Mouse (Mus musculus): ENCODE data around the gene Cdk6.
"Not testable (repeated sequence)": the region's sequence is repeated elsewhere in the genome, so short reads cannot be mapped to it uniquely, and the experiment has no call there.

Cdk6 gene

DNA sequence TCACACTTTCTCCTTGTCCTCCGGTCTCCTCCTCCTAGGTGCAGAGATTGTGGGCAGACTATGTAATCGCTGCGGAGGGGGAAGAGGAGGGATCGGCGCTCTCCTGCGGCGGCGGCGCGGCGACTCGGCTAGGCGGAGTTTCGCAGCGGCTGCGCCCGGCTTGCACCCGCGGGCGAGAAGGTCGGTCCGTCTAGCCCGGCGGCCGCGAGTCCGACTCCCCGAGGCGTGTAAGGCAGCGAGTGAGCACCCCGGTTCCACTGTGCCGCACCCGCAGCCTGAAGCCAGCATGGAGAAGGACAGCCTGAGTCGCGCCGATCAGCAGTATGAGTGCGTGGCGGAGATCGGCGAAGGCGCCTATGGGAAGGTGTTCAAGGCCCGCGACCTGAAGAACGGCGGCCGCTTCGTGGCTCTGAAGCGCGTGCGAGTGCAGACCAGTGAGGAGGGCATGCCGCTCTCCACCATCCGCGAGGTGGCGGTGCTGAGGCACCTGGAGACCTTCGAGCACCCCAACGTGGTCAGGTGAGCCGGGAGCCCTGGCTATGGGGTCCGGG, 2.9 kb downstream of the Cdk6 start:
- DNase-seq (ENCODE audit: low spot score in 2 of 2), result peak; percentile 79 to 85

DNA sequence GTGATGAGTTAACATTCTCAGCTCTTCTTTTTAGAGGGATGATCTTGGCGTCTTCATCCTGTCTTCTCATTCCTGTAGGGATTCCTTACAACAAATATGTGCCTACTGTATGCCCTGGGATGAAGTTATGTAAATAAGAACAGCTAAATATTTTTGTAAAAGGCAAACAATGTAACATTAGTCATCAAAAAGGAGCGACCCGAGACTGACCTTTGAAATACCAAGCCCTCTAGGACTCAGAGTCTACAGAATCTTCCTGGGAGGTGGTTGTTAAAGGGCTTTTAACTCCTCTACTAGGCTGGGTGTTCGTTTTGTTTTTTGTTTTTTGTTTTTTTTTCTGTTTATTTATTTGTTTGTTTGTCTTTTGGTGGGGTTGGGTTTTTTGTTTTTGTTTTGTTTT, 4.3 kb downstream of the Cdk6 start:
- not testable (repeated sequence) for DNase-seq (ENCODE audit: low spot score in 2 of 2)

DNA sequence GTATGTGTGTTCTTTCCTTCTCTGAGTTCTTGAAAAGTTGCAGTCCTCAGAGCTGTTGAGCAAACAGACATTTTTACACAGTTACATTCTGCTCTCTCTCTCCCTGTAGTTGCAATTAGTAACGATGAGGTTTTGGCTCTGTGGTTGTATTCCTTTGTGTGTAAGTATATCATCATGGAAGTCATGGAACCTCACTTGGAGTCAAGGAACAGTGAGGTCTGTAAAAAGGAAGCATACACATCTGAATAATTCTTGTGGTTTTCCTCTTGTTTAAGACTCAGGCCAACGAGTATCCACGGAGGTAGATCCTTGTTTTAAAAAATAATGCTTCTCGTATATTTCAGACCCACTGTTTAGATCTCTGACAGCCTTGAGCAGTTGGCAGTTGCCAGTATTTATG, 8.1 kb downstream of the Cdk6 start:
- DNase-seq (ENCODE audit: low spot score in 2 of 2), result not testable (repeated sequence)

DNA sequence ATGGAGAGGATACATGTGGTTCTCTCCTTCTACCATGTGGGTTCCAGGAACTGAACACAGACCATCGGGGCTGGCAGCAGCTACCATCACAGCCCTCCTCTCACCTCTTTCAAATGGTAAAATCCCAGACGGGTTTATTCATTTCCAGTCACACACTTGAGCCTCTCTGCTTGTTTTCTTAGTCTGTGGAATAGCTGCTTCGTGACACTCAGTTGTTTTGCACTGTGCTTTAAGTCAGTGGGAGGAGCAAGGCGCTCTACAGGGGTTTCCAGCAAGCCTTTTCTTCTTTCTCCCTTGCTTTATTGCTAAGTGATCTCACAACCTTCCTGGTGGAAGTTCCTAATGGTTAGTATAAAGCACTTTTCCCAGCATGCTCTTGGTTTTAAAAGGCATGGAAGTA, 10.6 kb downstream of the Cdk6 start:
- DNase-seq (ENCODE audit: low spot score in 2 of 2), result not testable (repeated sequence)

DNA sequence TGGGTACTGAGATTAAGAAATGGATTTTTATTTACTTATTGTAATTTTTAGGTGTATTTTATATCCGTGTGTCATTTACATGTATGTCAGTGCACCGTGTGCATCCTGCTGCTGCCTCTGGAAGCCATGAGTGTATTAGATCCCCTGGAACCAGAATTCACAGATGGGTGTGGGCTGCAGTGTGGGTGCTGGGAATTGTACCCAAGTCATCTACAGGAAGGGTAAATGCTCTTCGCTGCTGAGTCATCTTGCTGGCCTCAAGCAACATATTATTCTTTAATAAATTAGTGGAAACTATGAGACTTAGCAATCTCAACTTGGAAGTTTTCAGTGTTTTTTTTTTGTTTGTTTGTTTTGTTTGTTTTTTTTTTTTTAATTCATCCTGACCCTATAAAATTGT, 11.0 kb downstream of the Cdk6 start:
- DNase-seq (ENCODE audit: low spot score in 2 of 2), result no peak

DNA sequence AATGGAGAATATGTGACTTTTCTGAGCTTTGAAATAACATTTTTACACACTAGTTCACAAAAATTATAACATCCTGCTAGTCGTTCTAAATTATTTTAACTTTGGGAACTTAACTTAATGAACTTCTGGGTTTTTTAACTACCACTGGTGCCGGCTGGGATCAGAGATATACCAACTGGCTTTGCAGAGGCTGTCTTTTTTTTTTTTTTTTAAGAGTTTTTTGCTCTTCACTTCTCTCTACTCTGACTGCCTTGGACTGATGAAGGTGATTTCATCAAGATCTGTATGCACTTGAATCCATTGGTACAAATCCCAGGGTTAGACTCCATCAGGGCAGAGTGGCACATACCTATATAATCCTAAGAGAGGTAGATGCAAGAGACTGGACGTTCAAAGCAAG, 11.5 kb downstream of the Cdk6 start:
- DNase-seq (ENCODE audit: low spot score in 2 of 2), result no peak

DNA sequence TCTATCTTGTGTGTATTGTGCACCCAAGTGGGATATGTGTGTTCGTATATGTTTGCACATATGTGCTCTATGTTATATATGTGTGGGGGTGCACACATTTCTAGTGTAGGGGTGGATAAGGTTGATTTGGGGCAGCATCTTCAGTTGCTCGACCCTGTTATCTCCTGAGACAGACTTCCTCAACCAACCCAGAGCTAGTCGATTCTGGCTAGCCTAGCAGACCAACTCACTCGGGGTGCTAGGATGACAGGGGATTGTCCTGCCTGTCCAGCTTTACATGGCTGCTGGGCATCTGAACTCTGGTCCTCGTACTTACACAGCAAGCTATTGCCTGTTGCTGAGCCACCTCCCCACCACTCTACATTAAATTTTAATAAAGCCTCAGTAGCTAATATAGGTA, 13.0 kb downstream of the Cdk6 start:
- no peak for DNase-seq (ENCODE audit: low spot score in 2 of 2)

DNA sequence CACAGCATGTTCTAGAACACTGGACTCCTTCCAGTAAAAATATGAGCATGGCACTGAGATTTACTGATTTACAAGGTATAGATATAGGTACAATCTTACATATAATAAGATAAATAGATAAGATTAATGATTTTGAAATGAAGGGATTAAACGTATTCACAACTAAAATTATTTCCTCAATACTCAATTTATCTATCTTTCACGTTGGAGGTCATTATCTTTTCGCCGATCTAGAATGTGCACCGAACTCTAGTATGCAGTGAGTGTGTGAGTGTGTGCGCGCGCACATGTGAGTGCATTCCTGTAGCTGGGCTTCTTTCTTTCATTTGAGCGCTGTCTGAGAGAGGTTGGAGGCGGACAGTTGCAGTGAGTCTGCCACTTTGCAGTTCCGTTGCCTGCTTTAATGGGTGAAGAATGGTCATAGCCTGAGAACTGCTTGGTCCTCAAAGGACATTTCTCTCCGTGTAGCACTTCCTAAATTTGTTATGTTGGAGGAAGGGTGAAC, 13.8 kb downstream of the Cdk6 start:
- no peak for DNase-seq (ENCODE audit: low spot score in 2 of 2)

DNA sequence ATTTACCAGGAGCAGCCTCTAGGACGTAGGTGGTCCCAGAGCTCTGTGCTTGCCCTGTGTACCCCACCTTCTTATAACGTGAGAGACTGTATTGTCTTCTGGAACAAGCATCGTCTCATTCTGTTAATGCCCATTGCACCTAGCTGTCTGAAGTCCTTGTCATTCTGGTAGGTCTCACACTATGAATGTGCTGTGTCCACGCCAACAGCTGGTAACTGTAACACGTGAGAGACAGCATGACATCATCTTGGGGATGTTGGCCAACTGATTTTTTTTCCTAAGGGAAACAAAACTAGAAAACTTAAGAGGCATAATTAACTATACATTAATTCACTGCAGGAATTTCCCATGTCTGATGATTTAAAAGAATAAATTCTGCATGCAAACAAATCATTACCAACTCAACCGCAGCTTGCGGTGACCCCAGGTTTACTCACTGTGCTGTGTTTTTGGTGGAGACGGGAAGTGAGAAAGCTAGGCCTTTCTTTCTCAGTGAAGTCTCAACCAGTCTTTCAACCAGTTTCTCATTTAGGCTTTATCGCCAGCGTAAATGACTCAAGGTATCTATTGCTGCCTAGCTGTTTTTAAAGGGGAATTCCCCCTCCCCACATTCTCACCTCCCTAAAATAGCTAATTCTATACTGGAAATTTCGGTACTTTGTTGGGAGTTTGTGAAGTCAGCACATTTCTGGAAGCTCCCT, 14.4 kb downstream of the Cdk6 start:
- DNase-seq (ENCODE audit: low spot score in 2 of 2), result peak; percentile 20 to 60

DNA sequence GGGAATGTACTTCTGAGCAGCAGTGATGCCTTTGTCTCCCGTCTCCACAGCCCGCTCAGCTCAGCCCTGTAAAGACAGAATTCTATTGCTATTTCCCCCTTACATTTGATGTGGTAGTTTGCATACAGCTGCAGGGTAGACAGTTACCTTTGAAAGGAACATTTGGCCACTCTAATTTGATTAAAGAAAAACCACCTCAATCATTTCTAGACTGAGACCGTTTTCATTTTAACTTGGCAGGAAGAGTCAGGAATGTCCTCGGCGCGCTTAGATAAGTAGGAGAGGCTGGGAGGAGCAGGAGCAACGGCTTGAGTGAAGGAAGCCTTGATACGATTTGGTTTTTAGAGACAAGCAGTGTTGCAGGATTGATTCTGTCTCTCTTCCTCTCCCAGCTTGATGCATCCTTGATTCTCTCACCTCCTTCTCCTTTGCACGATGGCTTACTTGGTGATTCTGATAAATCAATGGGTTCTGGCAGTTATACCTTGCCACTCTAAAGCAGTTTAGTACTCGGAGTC, 15.0 kb downstream of the Cdk6 start:
- DNase-seq (ENCODE audit: low spot score in 2 of 2), result peak in 1 of 2 experiments; percentile 12

DNA sequence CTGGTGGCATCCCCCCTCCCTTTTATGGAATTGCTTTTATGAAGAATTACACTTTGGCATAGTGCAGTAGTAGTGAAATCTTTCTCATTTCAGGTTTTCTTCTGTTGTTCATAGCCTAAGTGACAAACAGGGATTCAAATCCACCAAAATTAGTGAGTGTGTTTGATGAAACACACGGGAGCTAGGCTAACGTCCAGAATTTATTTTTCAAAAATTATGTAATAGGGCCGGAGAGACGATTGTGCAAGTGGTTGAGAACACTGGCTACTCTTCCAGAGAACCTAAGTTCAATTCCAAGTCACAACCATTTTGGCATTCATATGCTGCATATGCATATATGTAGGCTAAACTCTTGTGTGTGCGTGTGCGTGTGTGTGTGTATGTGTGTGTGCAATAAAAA, 16.2 kb downstream of the Cdk6 start:
- peak in 1 of 2 experiments; percentile 28 for DNase-seq (ENCODE audit: low spot score in 2 of 2)

DNA sequence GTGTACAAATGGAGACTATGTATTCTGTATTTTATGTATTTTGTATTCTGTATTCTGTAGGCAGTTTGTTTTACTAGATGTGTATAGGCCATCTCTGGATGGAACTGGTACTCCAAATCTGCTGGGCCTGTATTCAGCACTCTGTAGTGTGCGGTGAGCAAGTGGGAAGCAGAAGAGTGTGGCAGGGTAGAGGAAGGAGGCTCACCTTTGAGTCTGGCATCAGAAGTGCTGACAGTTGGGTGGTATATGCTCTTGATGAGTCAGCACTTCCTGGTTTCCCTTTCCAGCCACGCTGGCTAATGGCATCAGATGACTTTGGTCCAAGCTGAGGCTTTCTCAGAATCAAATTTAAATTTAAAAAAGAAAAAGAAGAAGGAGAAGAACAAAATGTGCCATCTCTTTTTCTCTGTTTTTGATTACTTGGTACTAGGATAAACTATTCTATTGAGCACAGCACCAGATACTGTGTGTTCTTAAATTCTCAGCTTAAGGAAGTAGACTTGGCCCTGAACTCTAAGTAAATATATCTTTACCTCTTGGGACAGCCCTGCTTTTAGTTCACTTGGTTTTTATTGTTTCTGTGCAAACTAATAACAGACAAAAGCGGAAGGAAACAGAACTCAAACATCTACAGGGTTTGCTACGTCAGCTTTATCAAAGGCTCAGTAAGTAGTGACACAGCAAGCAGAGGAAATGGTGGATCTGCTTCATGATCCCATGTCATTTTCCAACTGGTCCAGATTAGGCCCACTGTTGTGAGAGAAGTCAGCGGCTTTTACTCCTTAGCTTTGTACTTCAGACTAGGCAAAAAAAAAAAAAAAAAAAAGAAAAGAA, 17.6 kb downstream of the Cdk6 start:
- peak in 1 of 2 experiments; percentile 24 for DNase-seq (ENCODE audit: low spot score in 2 of 2)

DNA sequence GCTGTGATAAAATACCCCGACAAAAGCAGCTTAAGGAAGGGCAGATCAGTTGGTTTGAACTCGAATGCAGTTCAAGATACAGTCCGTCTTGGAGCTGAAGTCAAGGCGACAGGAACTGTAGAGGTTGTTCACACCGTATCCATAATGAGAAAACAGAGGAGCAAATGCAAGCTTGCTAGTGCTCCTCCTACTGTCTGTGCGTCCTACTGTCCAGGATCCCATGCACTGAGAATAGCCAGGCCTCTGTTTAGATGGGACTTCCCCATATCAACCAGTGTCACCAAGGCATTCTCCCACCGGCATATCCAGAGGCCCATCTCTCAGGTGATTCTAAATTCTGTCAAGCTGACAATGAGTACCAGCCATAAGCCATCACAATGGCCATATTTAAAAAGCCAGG, 18.6 kb downstream of the Cdk6 start:
- no peak for DNase-seq (ENCODE audit: low spot score in 2 of 2)

DNA sequence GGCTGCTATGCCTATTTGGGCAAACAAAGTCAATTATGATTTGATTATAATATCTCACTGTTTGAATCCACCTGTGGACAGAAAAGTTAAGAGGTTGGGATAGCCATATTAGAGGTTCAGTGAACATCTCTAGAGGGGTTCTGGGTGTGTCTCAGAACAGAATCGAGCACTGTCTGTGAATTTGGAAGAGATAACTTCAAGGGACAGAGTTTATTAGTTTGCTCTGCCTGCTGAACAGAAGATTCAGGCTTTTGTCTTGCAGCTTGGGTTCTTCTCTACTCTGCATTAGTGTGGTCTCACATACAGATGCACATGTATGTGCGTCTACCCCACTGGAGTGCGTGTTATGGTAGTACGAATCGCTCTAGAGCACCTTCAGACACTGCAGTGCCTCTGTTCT, 20.0 kb downstream of the Cdk6 start:
- DNase-seq (ENCODE audit: low spot score in 2 of 2), result no peak

DNA sequence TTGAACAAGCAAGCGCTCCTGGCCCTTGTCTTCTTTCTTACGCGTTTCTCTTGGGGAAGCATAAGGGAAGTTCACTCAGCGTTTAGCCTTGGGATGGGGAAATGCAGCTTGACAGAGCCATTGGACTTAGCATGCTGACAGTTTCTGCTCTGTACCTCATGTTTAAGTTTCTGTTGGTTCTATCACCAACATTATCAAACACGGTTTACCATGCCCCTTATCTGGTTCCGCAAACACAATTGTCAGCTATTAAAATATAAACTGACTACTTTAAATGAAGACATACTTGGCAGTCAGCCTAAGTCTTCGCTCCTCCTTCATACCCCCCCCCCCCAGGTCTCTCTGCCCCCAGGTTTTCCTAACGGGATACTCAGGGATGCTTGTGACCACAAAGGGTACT, 20.8 kb downstream of the Cdk6 start:
- DNase-seq (ENCODE audit: low spot score in 2 of 2), result no peak

DNA sequence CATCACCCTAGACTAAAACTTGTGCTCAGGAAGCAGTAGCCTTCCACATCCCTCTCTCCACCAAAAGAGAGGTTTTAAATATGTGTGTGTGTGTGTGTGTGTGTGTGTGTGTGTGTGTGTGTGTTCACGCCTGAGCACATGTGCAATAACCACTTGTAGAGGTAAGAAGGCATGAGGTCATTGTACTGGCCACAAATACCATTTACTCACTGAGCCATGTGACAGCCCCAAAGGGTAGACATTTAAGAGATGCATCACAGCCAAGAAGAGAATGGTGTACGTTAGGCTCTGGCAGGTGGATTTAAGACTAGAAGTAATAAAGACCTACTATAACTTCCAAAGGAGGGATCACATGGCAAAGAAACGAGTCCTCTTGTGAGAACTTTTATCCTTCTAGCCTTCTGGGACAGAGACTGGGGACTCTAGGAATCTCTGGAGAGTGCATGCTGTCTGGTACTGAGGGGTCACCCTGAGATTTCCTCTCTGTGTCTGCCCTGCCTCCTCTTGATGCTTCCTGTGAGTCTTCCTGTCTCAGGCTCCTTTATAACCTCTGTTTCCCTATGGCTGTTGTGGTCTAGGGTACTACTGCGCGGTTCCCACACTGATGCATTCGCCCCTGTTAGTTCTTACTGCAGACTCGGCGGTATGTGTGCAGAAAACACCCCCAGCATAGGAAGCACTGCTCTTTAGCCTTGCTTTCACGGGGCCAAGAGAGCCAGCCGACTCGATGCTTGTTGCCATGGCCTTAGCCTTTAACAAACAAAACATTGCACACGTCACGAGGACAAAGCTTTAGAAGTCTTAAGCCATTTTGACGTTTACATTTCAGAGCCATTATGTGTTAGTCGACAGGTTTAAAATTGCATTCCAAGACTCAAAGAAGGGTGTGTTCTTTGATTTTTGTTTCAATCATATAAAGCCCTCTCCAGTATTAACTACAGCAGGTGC, 22.0 kb downstream of the Cdk6 start:
- no peak for DNase-seq (ENCODE audit: low spot score in 2 of 2)

DNA sequence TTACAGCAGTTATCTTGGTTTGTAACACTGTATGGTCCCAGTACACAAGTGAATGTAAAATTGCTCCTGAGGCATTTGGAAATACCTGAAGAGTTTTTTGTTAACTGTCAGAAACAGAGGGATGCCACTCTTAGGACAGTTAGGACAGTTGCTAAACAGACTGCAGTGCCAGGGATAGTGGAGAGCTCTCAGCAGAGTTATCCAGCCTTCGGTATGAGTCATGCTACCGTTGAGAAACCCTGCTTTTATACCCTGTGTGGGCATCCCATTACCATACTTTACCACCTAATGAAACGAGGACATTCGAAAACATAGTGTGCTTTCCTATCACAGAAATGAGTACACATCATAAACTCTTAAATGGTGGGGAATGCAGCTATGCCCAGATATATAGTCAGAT, 25.8 kb downstream of the Cdk6 start:
- DNase-seq (ENCODE audit: low spot score in 2 of 2), result no peak

DNA sequence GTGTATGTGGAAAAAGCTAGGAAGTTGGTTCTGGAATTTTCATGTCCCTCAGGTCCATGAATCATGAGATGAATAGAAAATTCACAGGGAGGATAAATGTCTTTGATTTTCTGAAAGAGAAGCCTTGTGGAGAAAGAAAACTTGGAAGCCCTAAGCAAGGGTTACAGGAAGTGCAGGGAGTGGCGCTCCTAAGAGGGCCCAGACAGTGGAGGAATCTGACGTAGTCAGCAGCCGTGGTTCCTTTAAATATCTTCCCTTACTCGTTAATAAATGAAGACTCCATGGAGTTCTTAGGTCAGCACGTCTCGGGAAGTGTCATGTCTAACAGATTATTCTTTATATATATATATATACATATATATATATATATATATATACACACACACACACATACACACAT, 28.0 kb downstream of the Cdk6 start:
- DNase-seq (ENCODE audit: low spot score in 2 of 2), result peak; percentile 44 to 45

DNA sequence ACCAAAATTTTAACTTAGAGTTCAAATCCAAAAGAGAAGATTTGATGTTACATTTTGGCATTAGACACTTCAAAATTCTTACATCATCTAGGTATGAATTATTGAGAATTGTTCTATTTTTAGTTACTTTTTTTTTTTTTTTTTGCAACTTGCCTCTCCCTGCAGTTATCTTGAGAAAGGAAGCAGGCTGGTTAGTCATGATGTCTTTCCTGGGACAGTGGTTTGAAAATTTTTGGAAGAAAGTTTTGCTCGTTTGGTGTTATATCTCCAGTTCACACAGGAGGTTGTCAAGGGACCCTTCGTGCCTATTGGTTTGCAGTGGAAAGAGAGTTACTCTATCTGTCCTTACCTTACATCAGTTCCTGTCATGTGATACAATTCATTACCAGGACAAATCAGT, 29.9 kb downstream of the Cdk6 start:
- no peak for DNase-seq (ENCODE audit: low spot score in 2 of 2)

DNA sequence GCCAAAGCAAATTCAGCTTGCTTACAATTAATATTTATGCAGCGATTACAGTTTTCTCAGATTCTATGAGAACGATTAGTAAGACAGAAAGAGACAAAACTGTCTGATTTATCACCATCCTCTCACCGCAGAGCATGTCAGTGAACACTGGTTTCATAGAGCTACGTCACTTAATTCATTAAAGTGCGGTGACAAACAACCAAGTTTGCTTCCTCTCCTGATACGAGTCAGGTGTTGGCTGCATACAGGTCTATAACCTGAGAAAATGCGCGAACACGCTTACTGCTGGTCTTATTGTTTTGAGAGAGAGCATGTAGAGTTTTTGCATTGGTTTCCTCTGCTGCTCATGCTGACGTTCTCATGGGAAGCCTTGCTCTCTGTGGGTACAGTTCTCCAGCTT, 31.9 kb downstream of the Cdk6 start:
- DNase-seq (ENCODE audit: low spot score in 2 of 2), result no peak

DNA sequence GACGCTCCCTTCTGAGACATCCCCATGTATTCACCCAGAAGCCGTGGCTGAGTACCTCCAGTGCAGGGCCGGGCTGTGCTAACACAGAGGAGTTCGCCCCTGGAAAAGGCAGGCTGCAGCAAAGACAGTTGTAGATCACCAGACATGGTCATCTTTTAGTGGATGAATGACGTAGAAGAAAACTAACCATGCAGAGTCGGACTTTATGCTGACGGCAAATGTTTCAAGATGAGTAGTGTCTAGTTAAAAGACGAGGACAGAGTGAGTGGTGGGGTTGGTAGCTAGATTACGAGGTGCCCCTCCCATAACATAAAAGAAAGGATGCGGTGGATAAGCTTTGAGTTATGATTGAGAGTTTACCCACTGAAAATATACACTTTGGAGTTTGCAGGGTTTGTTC, 33.5 kb downstream of the Cdk6 start:
- no peak for DNase-seq (ENCODE audit: low spot score in 2 of 2)
